Mouse (Mus musculus) retina, postnatal 1 day (tissue): ENCODE results near the gene Rsl1d1.
A peak's percentile ranks its signal among the peaks of the same experiment; 100 is the strongest.

Experiments used
- DNase-seq: peaks from one replicate; pipeline ENCODE4 v3.0.0-alpha.2; 2012

Gene Rsl1d1

GRCm38 (mm10) chr16:11202571-11203554 lies at the start of gene Rsl1d1:
Rsl1d1 (minus strand) TSS chr16:11203331.
- DNase-seq, result peak; percentile 98

- no peak for DNase-seq
Observed at GRCm38 (mm10) chr16:11247791-11248190, 44.7 kb upstream of the Rsl1d1 start.

GRCm38 (mm10) chr16:11245767-11246166 lies 42.6 kb upstream of the Rsl1d1 start:
- no peak for DNase-seq

GRCm38 (mm10) chr16:11242401-11242800 lies 39.3 kb upstream of the Rsl1d1 start:
- no peak for DNase-seq

- DNase-seq, result no peak
Observed at GRCm38 (mm10) chr16:11217801-11218200, 14.7 kb upstream of the Rsl1d1 start.

GRCm38 (mm10) chr16:11203600-11204390 lies 664 bp upstream of the Rsl1d1 start:
- DNase-seq, result no peak

- DNase-seq, result no peak
Observed at GRCm38 (mm10) chr16:11201740-11202394, 1.3 kb downstream of the Rsl1d1 start.

GRCm38 (mm10) chr16:11200247-11200646 lies 2.9 kb downstream of the Rsl1d1 start:
- no peak for DNase-seq

GRCm38 (mm10) chr16:11198467-11198866 lies 4.7 kb downstream of the Rsl1d1 start:
- no peak for DNase-seq

GRCm38 (mm10) chr16:11197052-11197451 lies 6.1 kb downstream of the Rsl1d1 start:
- no peak for DNase-seq

GRCm38 (mm10) chr16:11193231-11193630 lies 9.9 kb downstream of the Rsl1d1 start:
- no peak for DNase-seq

- DNase-seq, result no peak
Observed at GRCm38 (mm10) chr16:11190150-11190549, 13.0 kb downstream of the Rsl1d1 start.

GRCm38 (mm10) chr16:11177404-11177803 lies 25.7 kb downstream of the Rsl1d1 start:
- DNase-seq, result no peak

GRCm38 (mm10) chr16:11176884-11177244 lies 26.3 kb downstream of the Rsl1d1 start:
- DNase-seq, result no peak

GRCm38 (mm10) chr16:11176208-11176883 lies 26.8 kb downstream of the Rsl1d1 start, which contains the start of gene Zc3h7a:
Zc3h7a (minus strand) TSS chr16:11176393.
- peak; percentile 95 for DNase-seq

- peak; percentile 90 for DNase-seq
Observed at GRCm38 (mm10) chr16:11175489-11176207, 27.5 kb downstream of the Rsl1d1 start.

GRCm38 (mm10) chr16:11175100-11175488 lies 28.0 kb downstream of the Rsl1d1 start:
- DNase-seq, result no peak

- DNase-seq, result peak; percentile 78
Observed at GRCm38 (mm10) chr16:11174671-11175081, 28.5 kb downstream of the Rsl1d1 start.

GRCm38 (mm10) chr16:11171679-11172078 lies 31.5 kb downstream of the Rsl1d1 start:
- no peak for DNase-seq

- no peak for DNase-seq
Observed at GRCm38 (mm10) chr16:11166431-11166830, 36.7 kb downstream of the Rsl1d1 start.

- no peak for DNase-seq
Observed at GRCm38 (mm10) chr16:11164695-11165255, 38.4 kb downstream of the Rsl1d1 start.
